Mouse (Mus musculus): ENCODE data around the gene Atg7. TPM values are rescaled to one million over a fixed set of nuclear protein-coding genes. Genes with fewer than 3 reads are reported as not detected.

Gene Atg7
- polyA plus RNA-seq, 1 experiment from 2014 or later, result 16.8 TPM

DNA sequence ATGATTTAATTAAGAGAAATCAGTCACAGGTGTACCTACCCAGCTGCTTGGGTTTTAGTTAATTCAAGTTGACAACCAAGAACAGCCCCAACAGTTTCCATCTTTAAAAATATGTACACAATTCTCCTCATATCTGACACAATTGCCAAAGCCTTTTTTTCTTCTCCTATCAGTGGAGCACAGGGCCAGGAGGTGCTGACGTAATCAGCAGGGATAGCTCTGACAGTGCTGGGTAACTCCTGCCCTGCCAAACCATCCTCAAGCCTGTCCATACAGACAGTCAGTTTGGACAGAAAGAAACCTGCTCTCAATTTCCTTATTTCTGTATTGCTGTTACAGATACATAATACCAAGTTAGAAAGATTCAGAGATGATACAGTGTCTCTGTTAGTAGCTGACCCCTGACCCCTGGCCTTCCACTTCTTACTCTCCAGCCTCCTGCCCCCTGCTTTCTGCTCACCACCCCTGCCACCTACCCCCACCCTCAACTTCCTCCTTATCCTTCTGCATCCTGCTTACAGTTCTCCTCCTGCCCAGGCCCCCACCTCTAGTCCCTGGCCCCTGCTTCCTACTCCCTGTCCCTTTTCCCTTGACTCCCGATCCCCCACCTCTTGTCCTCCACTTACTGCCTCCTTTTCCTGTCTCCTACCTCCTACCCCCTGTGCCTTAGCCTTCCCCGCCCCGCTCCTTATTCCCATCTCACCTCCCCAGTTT is 16.5 kb downstream of the Atg7 start:
- H3K27ac ChIP-seq (replicated peaks), result no peak overlapping the region
- H3K27me3 ChIP-seq (replicated peaks), result no peaks in the 10 kb centered on the region
- no peak for ATAC-seq (ENCODE audit: low FRiP score)
- H3K36me3 ChIP-seq, result no peaks in the 10 kb centered on the region
- no peaks in the 10 kb centered on the region for H3K9me3 ChIP-seq (replicated peaks)
- H3K4me1 ChIP-seq, result no peaks in the 10 kb centered on the region
- H3K4me2 ChIP-seq, result no peak overlapping the region
- no peak overlapping the region for H3K9ac ChIP-seq (replicated peaks)
- WGBS, result 71% methylated on average over 4 of the region's 4 CpGs
- H3K4me3 ChIP-seq (replicated peaks), result no peak overlapping the region

DNA sequence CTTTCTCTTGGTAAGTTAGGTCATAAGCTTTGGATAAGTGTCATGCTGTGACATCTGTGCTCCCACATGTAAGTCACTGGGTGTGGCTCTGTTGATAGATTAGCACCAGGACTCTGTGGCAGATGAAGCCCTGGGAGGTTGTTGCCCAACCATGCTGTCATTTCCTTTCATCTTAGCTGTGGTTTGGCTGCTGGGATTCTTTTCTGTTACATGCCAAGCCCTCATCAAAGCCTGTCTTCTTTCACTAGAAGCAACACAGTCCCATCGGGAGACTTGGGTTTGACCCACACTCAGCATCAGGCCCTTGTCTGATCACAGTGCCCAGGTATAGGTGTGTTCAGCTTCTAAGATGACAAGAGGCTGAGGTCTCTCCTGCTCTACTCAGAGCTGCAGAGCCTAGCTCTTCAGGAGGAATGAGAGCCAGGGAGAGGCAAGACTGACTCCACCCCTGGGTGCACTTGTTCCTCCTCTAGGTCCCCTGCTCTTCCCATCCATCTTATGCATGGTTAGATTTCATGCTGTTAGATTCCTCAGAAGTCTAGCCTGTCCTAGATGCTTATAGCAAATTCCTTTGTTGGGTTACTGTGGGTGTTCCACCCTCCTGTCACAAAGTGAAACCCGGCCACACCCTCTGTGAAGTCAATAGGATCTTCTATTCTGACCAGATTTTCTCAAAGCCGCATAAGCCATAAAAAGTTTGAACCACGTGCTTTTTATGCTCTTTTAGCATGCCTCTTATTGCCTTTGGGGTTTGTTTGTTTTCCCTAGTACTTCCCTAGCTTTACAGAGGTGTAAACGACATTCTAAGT is 17.3 kb downstream of the Atg7 start:
- no peaks in the 10 kb centered on the region for H3K4me1 ChIP-seq
- H3K9ac ChIP-seq (replicated peaks), result no peak overlapping the region
- no peak for ATAC-seq (ENCODE audit: low FRiP score)
- H3K4me2 ChIP-seq, result no peak overlapping the region
- no peaks in the 10 kb centered on the region for H3K27me3 ChIP-seq (replicated peaks)
- H3K9me3 ChIP-seq (replicated peaks), result no peaks in the 10 kb centered on the region
- H3K36me3 ChIP-seq, result no peaks in the 10 kb centered on the region
- 32% methylated on average over 5 of the region's 5 CpGs for WGBS
- no peak overlapping the region for H3K4me3 ChIP-seq (replicated peaks)
- H3K27ac ChIP-seq (replicated peaks), result no peak overlapping the region

DNA sequence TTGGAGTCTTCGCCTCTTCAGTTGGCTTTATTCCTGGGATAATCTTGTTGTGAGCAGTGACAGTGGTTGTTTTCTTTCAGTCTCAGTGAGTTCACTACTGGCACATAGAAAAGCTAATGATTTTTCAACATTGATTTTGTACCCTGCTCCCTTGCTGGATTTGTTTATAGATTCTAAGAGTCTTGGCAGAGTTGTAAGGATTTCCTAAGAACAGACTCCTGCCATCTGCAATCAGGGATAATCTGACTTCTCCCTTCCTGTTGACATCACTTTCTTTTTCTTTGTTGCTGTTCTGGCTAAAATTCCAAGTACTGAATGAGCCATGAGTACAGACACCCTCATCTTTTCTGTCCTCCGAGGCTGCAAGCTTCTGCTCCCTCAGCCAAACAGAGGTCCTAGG is 20.8 kb downstream of the Atg7 start:
- H3K27ac ChIP-seq (replicated peaks), result no peak overlapping the region
- H3K4me1 ChIP-seq, result no peaks in the 10 kb centered on the region
- H3K4me2 ChIP-seq, result no peak overlapping the region
- no peaks in the 10 kb centered on the region for H3K9me3 ChIP-seq (replicated peaks)
- no peaks in the 10 kb centered on the region for H3K36me3 ChIP-seq
- 91% methylated on average over 2 of the region's 2 CpGs for WGBS
- H3K27me3 ChIP-seq (replicated peaks), result no peaks in the 10 kb centered on the region
- H3K9ac ChIP-seq (replicated peaks), result no peak overlapping the region
- no peak overlapping the region for H3K4me3 ChIP-seq (replicated peaks)
- ATAC-seq (ENCODE audit: low FRiP score), result no peak

- ATAC-seq (ENCODE audit: low FRiP score), result no peak
- no peaks in the 10 kb centered on the region for H3K9me3 ChIP-seq (replicated peaks)
Measured at GRCm38 (mm10) chr6:114664716-114665115, 21.8 kb downstream of the Atg7 start.

DNA sequence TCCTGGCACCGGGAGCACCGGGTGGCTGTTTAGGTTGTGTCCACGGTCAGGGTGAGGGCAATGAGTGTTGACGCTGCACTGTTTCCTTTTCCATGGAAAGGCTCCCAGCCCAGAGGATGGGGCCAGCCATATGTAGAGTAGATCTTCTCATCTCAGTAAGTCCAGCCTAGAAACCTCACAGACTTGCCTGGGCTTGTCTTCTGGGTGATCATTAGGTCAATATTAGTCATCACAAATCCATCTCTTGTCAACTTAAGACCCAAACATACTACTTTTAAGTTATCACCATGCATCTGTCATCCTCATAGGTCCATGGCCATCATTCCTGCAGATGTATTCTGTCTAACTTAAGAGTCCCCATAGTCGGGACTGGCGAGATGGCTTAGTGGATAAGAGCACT is 24.6 kb downstream of the Atg7 start:
- Histone ChIP-seq H3K36me3 (no peaks in the 10 kb centered on the region), H3K9ac (replicated peaks) (no peak overlapping the region), H3K27me3 (replicated peaks) (no peaks in the 10 kb centered on the region), H3K4me1 (no peaks in the 10 kb centered on the region), H3K4me2 (no peak overlapping the region), H3K27ac (replicated peaks) (no peak overlapping the region), H3K4me3 (replicated peaks) (no peak overlapping the region), H3K9me3 (replicated peaks) (no peaks in the 10 kb centered on the region)
- ATAC-seq (ENCODE audit: low FRiP score), result no peak
- 94% methylated on average over 6 of the region's 6 CpGs for WGBS

More at GRCm38 (mm10) chr6:114664716-114665115, 21.8 kb downstream of the Atg7 start:
- Histone ChIP-seq H3K27ac (replicated peaks) (no peak overlapping the region), H3K4me3 (replicated peaks) (no peak overlapping the region), H3K27me3 (replicated peaks) (no peaks in the 10 kb centered on the region), H3K4me1 (no peaks in the 10 kb centered on the region), H3K4me2 (no peak overlapping the region), H3K36me3 (no peaks in the 10 kb centered on the region), H3K9ac (replicated peaks) (no peak overlapping the region)
- WGBS, result 80% methylated on average over 2 of the region's 2 CpGs

DNA sequence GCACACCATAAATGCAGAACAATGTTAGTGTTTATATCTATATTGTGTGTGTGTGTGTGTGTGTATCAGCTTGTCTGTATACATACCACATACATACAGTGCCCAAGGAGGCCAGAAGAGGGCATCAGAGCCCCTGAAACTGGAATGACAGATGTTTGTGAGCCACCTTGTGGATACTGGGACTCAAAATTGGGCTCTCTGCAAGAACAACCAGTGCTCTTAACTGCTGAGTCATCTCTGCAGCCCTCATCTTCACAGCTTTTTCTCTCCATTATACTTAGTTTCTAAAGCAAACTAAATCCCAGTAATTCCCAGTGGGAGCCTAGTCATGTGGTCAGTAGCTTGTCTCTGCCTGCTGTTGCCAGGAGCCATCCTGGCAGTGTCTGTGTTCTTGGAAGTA is 31.9 kb downstream of the Atg7 start:
- H3K4me3 ChIP-seq (replicated peaks), result no peak overlapping the region
- H3K4me2 ChIP-seq, result no peak overlapping the region
- no peak overlapping the region for H3K27ac ChIP-seq (replicated peaks)
- H3K4me1 ChIP-seq, result no peaks in the 10 kb centered on the region
- no peaks in the 10 kb centered on the region for H3K27me3 ChIP-seq (replicated peaks)
- H3K9me3 ChIP-seq (replicated peaks), result no peaks in the 10 kb centered on the region
- peaks cover 21% of the 10 kb centered on the region; the same call in 1 of the 2 replicates for H3K36me3 ChIP-seq
- ATAC-seq (ENCODE audit: low FRiP score), result no peak
- no peak overlapping the region for H3K9ac ChIP-seq (replicated peaks)

- H3K9me3 ChIP-seq (replicated peaks), result no peaks in the 10 kb centered on the region
- H3K4me2 ChIP-seq, result no peak overlapping the region
- 56% methylated on average over 5 of the region's 5 CpGs for WGBS
- no peaks in the 10 kb centered on the region for H3K27me3 ChIP-seq (replicated peaks)
- no peaks in the 10 kb centered on the region for H3K4me1 ChIP-seq
- H3K36me3 ChIP-seq, result peaks cover 30% of the 10 kb centered on the region; the same call in 1 of the 2 replicates
- H3K9ac ChIP-seq (replicated peaks), result no peak overlapping the region
- H3K4me3 ChIP-seq (replicated peaks), result no peak overlapping the region
- H3K27ac ChIP-seq (replicated peaks), result no peak overlapping the region
- ATAC-seq (ENCODE audit: low FRiP score), result no peak
Measured at GRCm38 (mm10) chr6:114676091-114676490, 33.2 kb downstream of the Atg7 start.

DNA sequence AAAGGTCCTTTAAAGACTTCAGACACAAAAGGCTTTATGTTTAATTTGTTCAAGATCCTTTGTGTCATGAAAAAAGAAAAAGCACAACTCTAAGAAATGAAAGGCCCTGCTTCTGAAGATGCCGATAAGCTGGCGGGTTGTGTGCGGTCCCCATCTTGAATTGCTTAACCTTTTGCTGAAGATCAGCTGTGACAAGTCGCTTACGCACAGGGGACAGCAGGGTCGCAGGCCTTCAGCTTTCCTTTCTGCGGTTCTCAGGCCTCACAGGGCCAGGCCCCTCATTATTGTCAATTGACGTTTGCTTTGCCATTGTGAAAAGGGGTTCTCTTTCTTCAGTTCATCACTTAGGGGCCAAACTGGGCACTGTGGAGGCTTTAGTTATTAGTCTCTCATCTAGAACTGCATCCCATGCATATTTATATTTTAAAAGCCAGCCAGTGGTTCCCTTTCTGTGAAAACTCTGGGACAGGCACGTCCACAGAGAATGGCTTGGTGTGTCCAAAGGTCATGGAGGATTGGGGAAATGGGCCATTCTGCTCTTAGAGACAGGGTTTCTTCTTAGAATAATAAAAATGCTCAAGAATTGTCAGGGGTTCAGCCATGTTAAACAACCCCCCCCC is 39.3 kb downstream of the Atg7 start:
- H3K4me1 ChIP-seq, result no peaks in the 10 kb centered on the region
- no peak overlapping the region for H3K4me3 ChIP-seq (replicated peaks)
- WGBS, result 25% methylated on average over 9 of the region's 9 CpGs
- H3K27ac ChIP-seq (replicated peaks), result no peak overlapping the region
- H3K4me2 ChIP-seq, result no peak overlapping the region
- no peaks in the 10 kb centered on the region for H3K9me3 ChIP-seq (replicated peaks)
- no peak overlapping the region for H3K9ac ChIP-seq (replicated peaks)
- peaks cover 22% of the 10 kb centered on the region; the same call in 1 of the 2 replicates for H3K36me3 ChIP-seq
- H3K27me3 ChIP-seq (replicated peaks), result no peaks in the 10 kb centered on the region
- no peak for ATAC-seq (ENCODE audit: low FRiP score)

- Histone ChIP-seq H3K36me3 (peaks cover 28% of the 10 kb centered on the region; the same call in 1 of the 2 replicates), H3K9me3 (replicated peaks) (no peaks in the 10 kb centered on the region), H3K4me1 (no peaks in the 10 kb centered on the region), H3K9ac (replicated peaks) (no peak overlapping the region), H3K4me2 (no peak overlapping the region), H3K27me3 (replicated peaks) (no peaks in the 10 kb centered on the region), H3K27ac (replicated peaks) (no peak overlapping the region), H3K4me3 (replicated peaks) (no peak overlapping the region)
- 91% methylated on average over 1 of the region's 1 CpGs for WGBS
- ATAC-seq (ENCODE audit: low FRiP score), result no peak
Measured at GRCm38 (mm10) chr6:114683741-114684140, 40.8 kb downstream of the Atg7 start.

GRCm38 (mm10) chr6:114684407-114684806 is 41.5 kb downstream of the Atg7 start:
- no peak overlapping the region for H3K4me3 ChIP-seq (replicated peaks)
- H3K9ac ChIP-seq (replicated peaks), result no peak overlapping the region
- no peak overlapping the region for H3K27ac ChIP-seq (replicated peaks)
- 55% methylated on average over 3 of the region's 3 CpGs for WGBS
- H3K36me3 ChIP-seq, result peaks cover 24% of the 10 kb centered on the region; the same call in 1 of the 2 replicates
- no peak for ATAC-seq (ENCODE audit: low FRiP score)
- H3K9me3 ChIP-seq (replicated peaks), result no peaks in the 10 kb centered on the region
- no peak overlapping the region for H3K4me2 ChIP-seq
- no peaks in the 10 kb centered on the region for H3K27me3 ChIP-seq (replicated peaks)
- no peaks in the 10 kb centered on the region for H3K4me1 ChIP-seq

DNA sequence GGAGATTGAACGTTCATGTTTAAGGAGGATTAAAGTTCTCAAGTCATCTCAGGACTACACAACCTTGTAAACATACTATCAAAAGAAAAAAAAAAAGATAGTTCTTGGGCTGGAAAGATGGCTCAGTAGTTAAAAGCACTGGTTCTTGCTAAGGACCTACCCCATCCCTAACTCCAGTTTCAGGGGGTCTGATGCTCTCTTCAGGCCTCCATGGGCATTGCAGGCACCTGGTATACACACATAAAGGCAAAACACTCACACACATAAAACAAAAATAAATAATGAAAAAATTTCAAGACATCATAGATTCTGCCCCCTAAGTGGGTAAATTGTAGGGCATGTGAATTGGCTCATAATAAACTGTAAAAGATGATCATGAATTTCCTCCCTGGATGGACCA is 42.5 kb downstream of the Atg7 start:
- Histone ChIP-seq H3K4me3 (replicated peaks) (no peak overlapping the region), H3K9me3 (replicated peaks) (no peaks in the 10 kb centered on the region), H3K4me2 (no peak overlapping the region), H3K27me3 (replicated peaks) (no peaks in the 10 kb centered on the region), H3K36me3 (peaks cover 18% of the 10 kb centered on the region; the same call in 1 of the 2 replicates), H3K4me1 (no peaks in the 10 kb centered on the region), H3K27ac (replicated peaks) (no peak overlapping the region), H3K9ac (replicated peaks) (no peak overlapping the region)
- no peak for ATAC-seq (ENCODE audit: low FRiP score)
- WGBS, result 86% methylated on average over 1 of the region's 1 CpGs

- H3K27ac ChIP-seq (replicated peaks), result no peak overlapping the region
- H3K4me2 ChIP-seq, result no peak overlapping the region
- H3K9me3 ChIP-seq (replicated peaks), result no peaks in the 10 kb centered on the region
- no peak for ATAC-seq (ENCODE audit: low FRiP score)
- WGBS, result 92% methylated on average over 1 of the region's 1 CpGs
- no peak overlapping the region for H3K4me3 ChIP-seq (replicated peaks)
- peaks cover 13% of the 10 kb centered on the region; the same call in 1 of the 2 replicates for H3K36me3 ChIP-seq
- H3K9ac ChIP-seq (replicated peaks), result no peak overlapping the region
- H3K4me1 ChIP-seq, result peaks cover 3% of the 10 kb centered on the region; the same call in 1 of the 2 replicates
- no peaks in the 10 kb centered on the region for H3K27me3 ChIP-seq (replicated peaks)
Measured at GRCm38 (mm10) chr6:114687035-114687434, 44.1 kb downstream of the Atg7 start.
